Mouse (Mus musculus): ENCODE results near the gene Gstm5. TPM values are rescaled to one million over a fixed set of nuclear protein-coding genes. Genes with fewer than 3 reads are reported as not detected.
"Not testable (repeated sequence)": the region's sequence is repeated elsewhere in the genome, so short reads cannot be mapped to it uniquely, and the experiment has no call there.

Gene Gstm5
- polyA plus RNA-seq, 1 experiment from 2014 or later, result 255 TPM

DNA sequence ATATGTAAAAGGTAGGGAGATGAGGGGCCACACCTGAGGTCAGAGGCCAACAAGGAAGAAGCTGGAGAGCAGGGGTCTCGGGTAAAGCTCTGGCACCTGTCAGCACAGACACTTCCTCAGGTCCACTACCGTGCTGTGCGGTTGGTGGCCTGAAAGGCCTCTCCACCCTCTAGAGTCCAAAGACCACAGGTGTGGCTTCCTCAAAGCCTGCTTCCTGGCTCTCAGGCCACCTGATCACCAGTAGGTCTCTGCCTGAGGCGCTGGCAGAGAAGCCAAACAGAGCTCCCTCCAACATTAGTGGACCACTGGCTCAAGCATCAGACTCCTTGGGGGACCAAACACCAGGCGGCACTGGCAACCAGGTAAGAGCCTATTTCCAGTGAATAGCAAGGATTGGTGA lies 18.6 kb upstream of the Gstm5 start, which contains the start of gene Eps8l3:
Gene Eps8l3 (plus strand): TSS at position 225 of the 400 bp plus-strand sequence.
- no peaks in the 10 kb centered on the region for H3K9me3 ChIP-seq
- no peak within 1 kb of the TSS for H3K27ac ChIP-seq
- ATAC-seq (ENCODE audit: insufficient number of reproducible peaks, insufficient read depth, low FRiP score, low TSS enrichment), result no peak
- no peak within 1 kb of the TSS for H3K4me2 ChIP-seq (replicated peaks)
- no peaks in the 10 kb centered on the region for H3K36me3 ChIP-seq
- no peak within 1 kb of the TSS for H3K9ac ChIP-seq
- 87% methylated on average over 5 of the region's 5 CpGs for WGBS
- H3K4me3 ChIP-seq, result no peak within 1 kb of the TSS
- H3K27me3 ChIP-seq, result no peaks in the 10 kb centered on the region
- H3K4me1 ChIP-seq, result no peaks in the 10 kb centered on the region

DNA sequence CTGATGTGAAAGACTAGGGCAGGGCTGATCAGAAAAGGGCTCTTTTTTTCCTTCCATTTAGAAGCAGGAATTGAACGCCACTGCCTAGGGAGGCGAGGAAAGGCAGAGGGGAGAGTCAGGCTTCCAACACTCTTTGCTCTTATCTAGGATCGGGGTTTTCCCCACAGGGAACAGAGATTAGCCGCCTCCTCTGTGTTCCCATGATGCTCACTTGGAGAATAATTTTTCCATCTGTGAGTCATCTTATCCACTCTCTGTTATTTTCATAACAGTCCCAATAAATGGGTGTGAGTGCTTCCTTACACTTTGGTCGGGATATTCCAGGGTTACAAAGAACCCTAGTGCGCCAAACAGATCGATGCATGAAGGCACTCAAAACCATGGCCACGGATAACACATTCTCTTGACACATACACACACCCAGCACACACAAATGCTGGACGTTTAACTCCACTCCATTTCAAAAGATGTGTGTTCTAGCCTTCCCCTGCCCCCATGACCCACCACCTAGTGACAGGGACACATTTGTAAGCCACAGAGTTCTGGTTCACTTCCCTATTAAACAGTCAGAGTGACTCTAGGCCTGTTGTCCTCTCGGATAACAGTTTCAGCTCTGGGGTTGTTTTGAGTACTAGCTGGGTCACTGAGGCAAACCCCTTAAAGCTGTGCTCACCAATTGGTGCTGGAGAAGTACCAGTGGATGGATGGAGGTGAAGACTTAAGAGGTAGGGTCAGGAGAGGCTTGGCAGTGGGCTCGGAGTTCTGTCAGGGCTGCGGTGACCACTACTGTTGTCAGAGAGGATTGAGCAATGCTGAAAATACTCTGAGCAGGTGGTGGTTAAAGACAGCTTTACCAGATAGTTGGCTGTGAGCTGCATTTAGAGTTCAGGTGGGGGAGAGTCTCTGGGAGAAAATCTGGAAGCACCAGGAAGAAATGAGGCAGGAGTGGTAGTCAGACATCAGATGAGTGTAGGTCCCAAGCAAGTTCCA lies 17.6 kb upstream of the Gstm5 start:
- Histone ChIP-seq H3K36me3 (no peaks in the 10 kb centered on the region), H3K9ac (no peak overlapping the region), H3K4me2 (replicated peaks) (no peak overlapping the region), H3K4me3 (no peak overlapping the region), H3K9me3 (no peaks in the 10 kb centered on the region), H3K4me1 (no peaks in the 10 kb centered on the region), H3K27me3 (no peaks in the 10 kb centered on the region), H3K27ac (no peak overlapping the region)
- 81% methylated on average over 12 of the region's 12 CpGs for WGBS
- no peak for ATAC-seq (ENCODE audit: insufficient number of reproducible peaks, insufficient read depth, low FRiP score, low TSS enrichment)

DNA sequence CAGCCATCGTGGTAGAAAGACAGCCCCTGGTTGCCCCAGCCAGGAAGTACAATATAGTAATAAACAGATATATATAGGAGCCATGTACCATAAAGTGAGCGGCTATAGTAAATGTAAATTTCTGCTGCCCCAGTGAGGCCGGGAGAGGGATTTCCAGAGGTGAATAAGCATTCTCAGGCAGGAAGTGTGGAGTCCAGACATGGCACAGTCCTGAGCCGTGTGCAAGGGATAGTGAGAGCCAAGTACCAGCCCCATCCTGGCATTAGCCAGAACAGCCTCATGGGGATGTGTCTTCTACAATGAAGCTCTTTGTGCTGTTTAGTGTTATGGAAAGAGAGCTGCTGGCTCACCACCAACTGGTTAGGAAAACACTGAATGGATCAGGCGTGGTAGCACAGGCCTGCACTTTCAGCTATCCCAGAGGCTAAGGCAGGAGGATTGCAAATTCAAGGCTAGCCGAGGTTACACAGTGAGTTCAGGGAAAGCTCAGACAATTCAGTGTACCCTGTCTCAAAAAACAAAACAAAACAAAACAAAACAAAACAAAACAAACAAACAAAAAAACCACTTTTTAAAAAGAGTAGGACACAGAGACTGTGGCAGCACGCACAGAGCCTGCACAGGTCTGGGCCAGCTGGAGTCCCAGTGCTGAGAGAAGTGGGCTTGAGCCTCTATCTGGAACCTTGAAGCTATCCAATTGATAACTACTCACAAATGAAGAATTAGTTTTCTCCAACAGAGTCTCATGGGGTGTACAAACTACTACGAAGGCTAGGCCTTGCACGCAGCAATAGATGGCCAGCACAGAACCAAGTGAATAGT lies 7.7 kb upstream of the Gstm5 start:
- H3K36me3 ChIP-seq, result no peaks in the 10 kb centered on the region
- no peaks in the 10 kb centered on the region for H3K27me3 ChIP-seq
- no peak overlapping the region for H3K27ac ChIP-seq
- H3K4me3 ChIP-seq, result no peak overlapping the region
- no peaks in the 10 kb centered on the region for H3K9me3 ChIP-seq
- WGBS, result 81% methylated on average over 9 of the region's 9 CpGs
- ATAC-seq (ENCODE audit: insufficient number of reproducible peaks, insufficient read depth, low FRiP score, low TSS enrichment), result no peak
- H3K4me2 ChIP-seq (replicated peaks), result no peak overlapping the region
- H3K9ac ChIP-seq, result no peak overlapping the region
- no peaks in the 10 kb centered on the region for H3K4me1 ChIP-seq

DNA sequence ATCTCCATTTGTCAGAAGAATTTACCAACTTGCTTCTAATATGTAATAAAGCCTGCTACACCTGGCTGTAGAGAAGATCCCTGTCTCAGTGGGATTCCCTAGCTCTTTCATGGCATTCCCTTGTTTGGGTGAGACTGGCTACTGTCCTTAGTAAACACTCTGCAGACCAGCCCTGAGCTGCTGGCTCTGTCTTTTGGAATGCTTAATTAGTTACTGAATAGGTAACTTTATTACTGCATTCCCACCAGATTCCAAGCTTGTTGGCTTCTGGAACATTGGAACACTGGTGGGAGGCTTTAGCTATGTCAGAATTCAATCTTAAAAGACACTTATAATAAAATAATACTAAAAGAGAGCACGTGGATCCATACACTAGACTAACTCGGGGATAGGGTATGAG lies 6.4 kb upstream of the Gstm5 start:
- not testable (repeated sequence) for H3K27ac ChIP-seq; H3K4me3 ChIP-seq; ATAC-seq (ENCODE audit: insufficient number of reproducible peaks, insufficient read depth, low FRiP score, low TSS enrichment); H3K9me3 ChIP-seq; H3K36me3 ChIP-seq; H3K9ac ChIP-seq; H3K4me2 ChIP-seq (replicated peaks); H3K27me3 ChIP-seq; H3K4me1 ChIP-seq
- 82% methylated on average over 2 of the region's 2 CpGs for WGBS

- Histone ChIP-seq H3K9ac (peak overlapping the region; percentile 86), H3K27ac (no peak overlapping the region), H3K4me1 (peaks cover 8% of the 10 kb centered on the region; the same call in 1 of the 2 replicates), H3K36me3 (peaks cover 18% of the 10 kb centered on the region), H3K4me3 (peak overlapping the region; percentile 85), H3K4me2 (replicated peaks) (peak overlapping the region; percentile 76), H3K9me3 (no peaks in the 10 kb centered on the region), H3K27me3 (no peaks in the 10 kb centered on the region)
- WGBS, result 13% methylated on average over 6 of the region's 6 CpGs
- 0 out of 2 replicates have a peak, but pooled peaks have one; percentile 7 for ATAC-seq (ENCODE audit: insufficient number of reproducible peaks, insufficient read depth, low FRiP score, low TSS enrichment)
Measured at GRCm38 (mm10) chr3:107895194-107895719, 364 bp upstream of the Gstm5 start.

- ATAC-seq (ENCODE audit: insufficient number of reproducible peaks, insufficient read depth, low FRiP score, low TSS enrichment), result no peak
- peaks cover 8% of the 10 kb centered on the region; the same call in 1 of the 2 replicates for H3K4me1 ChIP-seq
- no peak overlapping the region for H3K9ac ChIP-seq
- H3K27ac ChIP-seq, result no peak overlapping the region
- H3K4me3 ChIP-seq, result no peak overlapping the region
- H3K4me2 ChIP-seq (replicated peaks), result no peak overlapping the region
- H3K36me3 ChIP-seq, result peaks cover 18% of the 10 kb centered on the region
- no peaks in the 10 kb centered on the region for H3K27me3 ChIP-seq
- H3K9me3 ChIP-seq, result no peaks in the 10 kb centered on the region
- 91% methylated on average over 13 of the region's 13 CpGs for WGBS
Measured at GRCm38 (mm10) chr3:107898691-107899090, 3.1 kb downstream of the Gstm5 start.

DNA sequence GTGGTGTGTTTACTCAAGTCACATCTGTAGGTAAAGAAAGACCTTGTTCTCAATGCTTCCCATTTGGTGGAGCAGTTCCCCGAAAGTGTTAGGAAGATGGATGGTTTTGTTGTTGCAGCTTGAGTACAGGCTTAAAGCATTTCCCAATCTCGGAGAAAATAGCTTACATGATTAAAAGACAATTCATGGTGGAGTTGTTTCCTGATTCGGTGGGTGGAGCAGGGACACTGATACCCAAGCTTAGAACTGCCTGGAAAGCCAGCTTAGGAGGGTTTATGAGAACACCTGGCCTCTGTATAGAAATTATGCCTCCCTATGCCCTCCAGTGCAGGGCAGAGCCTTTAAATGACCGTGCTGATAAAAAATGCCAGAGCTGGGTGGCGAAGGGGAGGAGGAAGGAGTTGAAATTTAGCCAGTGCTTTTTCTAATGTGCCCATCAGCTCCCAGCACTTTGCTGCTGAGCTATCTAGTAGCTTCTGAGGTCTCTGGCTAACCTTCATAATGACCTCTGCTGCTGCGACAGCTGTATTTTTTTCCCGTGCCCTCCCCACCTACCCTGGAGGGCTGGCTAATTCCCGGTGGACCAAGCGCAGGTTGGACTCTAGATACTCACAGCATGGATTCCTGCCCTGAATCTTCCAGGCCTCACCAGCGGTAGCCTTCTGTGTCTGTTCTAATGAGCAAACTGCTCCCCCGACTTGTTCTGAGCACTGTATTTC lies 5.5 kb downstream of the Gstm5 start:
- Histone ChIP-seq H3K36me3 (peaks cover 18% of the 10 kb centered on the region), H3K4me3 (no peak overlapping the region), H3K9me3 (no peaks in the 10 kb centered on the region), H3K4me2 (replicated peaks) (no peak overlapping the region), H3K27me3 (no peaks in the 10 kb centered on the region), H3K27ac (no peak overlapping the region), H3K4me1 (peaks cover 10% of the 10 kb centered on the region; the same call in 1 of the 2 replicates), H3K9ac (no peak overlapping the region)
- ATAC-seq (ENCODE audit: insufficient number of reproducible peaks, insufficient read depth, low FRiP score, low TSS enrichment), result no peak
- WGBS, result 69% methylated on average over 11 of the region's 11 CpGs

GRCm38 (mm10) chr3:107905942-107906341 lies 10.3 kb downstream of the Gstm5 start:
- 67% methylated on average over 6 of the region's 6 CpGs for WGBS
- H3K36me3 ChIP-seq, result no peaks in the 10 kb centered on the region
- H3K9ac ChIP-seq, result no peak overlapping the region
- H3K27ac ChIP-seq, result no peak overlapping the region
- H3K27me3 ChIP-seq, result no peaks in the 10 kb centered on the region
- ATAC-seq (ENCODE audit: insufficient number of reproducible peaks, insufficient read depth, low FRiP score, low TSS enrichment), result no peak
- no peaks in the 10 kb centered on the region for H3K9me3 ChIP-seq
- H3K4me3 ChIP-seq, result no peak overlapping the region
- no peak overlapping the region for H3K4me2 ChIP-seq (replicated peaks)
- peaks cover 8% of the 10 kb centered on the region; the same call in 1 of the 2 replicates for H3K4me1 ChIP-seq

GRCm38 (mm10) chr3:107916674-107917073 lies 21.1 kb downstream of the Gstm5 start:
- Histone ChIP-seq H3K27ac (no peak overlapping the region), H3K36me3 (no peaks in the 10 kb centered on the region), H3K4me2 (replicated peaks) (no peak overlapping the region), H3K4me3 (no peak overlapping the region), H3K9me3 (no peaks in the 10 kb centered on the region), H3K9ac (no peak overlapping the region), H3K4me1 (no peaks in the 10 kb centered on the region), H3K27me3 (no peaks in the 10 kb centered on the region)
- ATAC-seq (ENCODE audit: insufficient number of reproducible peaks, insufficient read depth, low FRiP score, low TSS enrichment), result no peak
- 82% methylated on average over 15 of the region's 15 CpGs for WGBS

- no peaks in the 10 kb centered on the region for H3K27me3 ChIP-seq
- no peak overlapping the region for H3K4me3 ChIP-seq
- no peaks in the 10 kb centered on the region for H3K4me1 ChIP-seq
- H3K9ac ChIP-seq, result no peak overlapping the region
- no peak overlapping the region for H3K27ac ChIP-seq
- no peak overlapping the region for H3K4me2 ChIP-seq (replicated peaks)
- no peak for ATAC-seq (ENCODE audit: insufficient number of reproducible peaks, insufficient read depth, low FRiP score, low TSS enrichment)
- no peaks in the 10 kb centered on the region for H3K36me3 ChIP-seq
- no peaks in the 10 kb centered on the region for H3K9me3 ChIP-seq
- WGBS, result 81% methylated on average over 3 of the region's 3 CpGs
Measured at GRCm38 (mm10) chr3:107917097-107917496, 21.5 kb downstream of the Gstm5 start.

GRCm38 (mm10) chr3:107917783-107918408 lies 22.3 kb downstream of the Gstm5 start:
- Histone ChIP-seq H3K4me2 (replicated peaks) (no peak overlapping the region), H3K4me3 (no peak overlapping the region), H3K4me1 (no peaks in the 10 kb centered on the region), H3K36me3 (no peaks in the 10 kb centered on the region), H3K27me3 (no peaks in the 10 kb centered on the region), H3K9me3 (no peaks in the 10 kb centered on the region), H3K27ac (no peak overlapping the region), H3K9ac (no peak overlapping the region)
- 52% methylated on average over 7 of the region's 7 CpGs for WGBS
- no peak for ATAC-seq (ENCODE audit: insufficient number of reproducible peaks, insufficient read depth, low FRiP score, low TSS enrichment)

Data from embryonic facial prominence, embryonic 12.5 days (tissue).